Mouse (Mus musculus): ENCODE measurements at regions not wholly inside any gene's neighbourhood (a gene's known extent, or its start where the extent isn't known, plus 50 kb on each side); places are given as distances from the start of the nearest gene placed in this dataset.

DNA sequence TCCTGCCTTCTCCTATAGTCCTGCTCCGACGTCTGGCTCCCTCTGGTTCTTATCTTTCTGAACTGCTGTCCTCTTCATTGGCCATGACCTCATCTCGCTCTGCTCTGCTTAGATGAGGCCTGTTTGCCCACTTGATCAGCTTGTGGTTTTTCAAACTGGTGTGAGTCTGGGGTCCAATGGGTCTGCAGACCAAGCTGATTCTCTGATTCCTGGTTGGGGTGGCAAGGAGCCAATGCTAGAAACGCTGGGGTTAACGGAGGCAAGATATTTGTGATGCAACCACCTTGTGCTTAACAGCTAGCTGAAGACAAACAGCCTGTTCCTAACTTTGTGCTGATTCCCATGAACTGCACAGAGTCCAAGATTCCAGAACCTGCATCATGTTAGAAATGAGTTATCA, 192.0 kb upstream of the Bcl6 start:
- no peak overlapping the region for H3K4me3 ChIP-seq
- no peak for TF ChIP-seq CTCF (conservative IDR thresholded peaks at IDR 0.05)
- DNase-seq (ENCODE audit: low spot score in 2 of 2): no peak

DNA sequence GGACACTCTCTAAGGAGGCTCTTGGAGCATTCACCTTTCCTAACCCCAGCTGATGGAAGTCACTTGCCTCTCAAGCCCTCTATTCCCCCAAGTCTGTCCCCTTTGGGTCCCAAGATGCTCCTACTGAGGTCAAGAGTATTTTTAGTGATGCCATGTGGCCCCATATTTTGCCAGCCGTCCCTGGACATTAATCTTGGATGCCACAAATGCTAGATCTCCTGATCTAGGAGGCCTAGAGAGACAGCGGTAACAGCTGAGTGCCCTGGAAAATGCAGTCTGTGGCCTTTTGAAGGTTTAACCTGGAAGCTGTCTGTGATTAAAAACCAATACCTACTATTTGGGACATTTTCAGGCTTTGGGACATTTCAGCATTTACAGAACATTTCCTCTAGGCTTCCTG, 188.9 kb upstream of the Bcl6 start:
- no peak overlapping the region for H3K4me3 ChIP-seq
- DNase-seq (ENCODE audit: low spot score in 2 of 2): no peak
- no peak for TF ChIP-seq CTCF (conservative IDR thresholded peaks at IDR 0.05)
- H3K27ac ChIP-seq: no peak overlapping the region

More for the DNA sequence above, 192.0 kb upstream of the Bcl6 start:
- no peak overlapping the region for H3K27ac ChIP-seq

DNA sequence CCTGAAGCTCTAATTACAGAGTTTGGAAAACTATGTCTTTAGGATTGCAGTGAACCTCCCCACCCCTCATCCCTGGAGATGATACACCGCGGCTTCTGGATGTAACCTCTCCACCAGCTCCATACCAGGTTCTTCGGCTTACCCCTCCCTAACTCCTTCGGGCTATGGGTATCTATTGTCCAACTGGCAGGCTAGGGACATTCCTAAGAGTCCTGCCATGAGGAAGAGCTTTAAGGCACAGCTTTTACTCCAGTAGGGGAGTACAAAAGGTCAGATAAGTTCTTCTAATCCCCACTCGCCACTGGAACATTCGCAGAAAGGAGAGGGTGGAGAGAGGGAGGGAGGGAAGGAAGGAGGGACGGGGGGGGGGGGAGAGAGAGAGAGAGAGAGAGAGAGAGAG, 188.5 kb upstream of the Bcl6 start:
- H3K4me3 ChIP-seq: no peak overlapping the region
- DNase-seq (ENCODE audit: low spot score in 2 of 2): no peak
- no peak for TF ChIP-seq CTCF (conservative IDR thresholded peaks at IDR 0.05)
- no peak overlapping the region for H3K27ac ChIP-seq

DNA sequence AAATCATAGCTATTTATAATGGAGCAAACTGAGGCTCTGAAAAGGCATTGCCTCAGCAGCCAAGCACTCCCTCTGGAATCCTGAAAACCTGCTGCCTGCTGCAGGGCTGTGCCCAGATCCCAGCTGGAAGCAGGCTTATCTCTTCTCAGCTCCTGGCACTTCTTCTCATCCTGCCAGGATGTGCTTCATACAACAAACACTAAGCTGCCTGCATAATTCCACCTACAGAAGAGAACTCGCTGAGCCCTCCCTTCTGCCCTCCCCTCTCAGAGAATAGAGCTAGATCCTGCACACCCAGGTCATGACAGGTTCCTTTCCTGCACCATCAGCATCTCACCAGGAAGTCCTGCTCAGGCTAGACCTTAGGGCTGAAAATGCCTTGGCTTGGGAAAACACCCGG, 187.4 kb upstream of the Bcl6 start:
- H3K4me3 ChIP-seq: no peak overlapping the region
- no peak for TF ChIP-seq CTCF (conservative IDR thresholded peaks at IDR 0.05)
- peak overlapping the region; percentile 19; the same call in 1 of the 2 replicates for H3K27ac ChIP-seq
- DNase-seq (ENCODE audit: low spot score in 2 of 2): peak; percentile 35 to 63

- no peak for DNase-seq (ENCODE audit: low spot score in 2 of 2)
- no peak for TF ChIP-seq CTCF (conservative IDR thresholded peaks at IDR 0.05)
- peak overlapping the region; percentile 19; the same call in 1 of the 2 replicates for H3K27ac ChIP-seq
- no peak overlapping the region for H3K4me3 ChIP-seq
Measured at GRCm38 (mm10) chr16:24175235-24175760, 186.6 kb upstream of the Bcl6 start.

DNA sequence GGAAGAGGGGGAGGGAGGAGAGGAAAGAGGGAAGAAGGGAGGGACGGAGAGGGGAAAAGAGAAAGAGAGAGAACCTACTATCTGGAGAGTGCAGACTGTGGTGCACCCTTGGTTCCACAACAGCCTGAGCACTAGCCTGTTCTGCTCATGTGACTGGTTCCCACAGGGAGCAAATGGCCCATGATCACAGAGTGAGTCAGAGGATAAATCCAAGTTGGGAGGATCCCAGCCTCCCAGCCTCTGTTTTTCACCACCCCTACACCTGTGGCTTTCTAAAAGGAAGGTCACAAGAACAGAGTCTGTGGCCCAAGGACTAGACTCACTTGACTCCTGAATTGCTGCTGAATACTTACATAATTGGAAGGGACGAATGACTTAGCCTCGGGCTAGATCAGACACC, 185.9 kb upstream of the Bcl6 start:
- Histone ChIP-seq H3K27ac (no peak overlapping the region), H3K4me3 (no peak overlapping the region)
- no peak for TF ChIP-seq CTCF (conservative IDR thresholded peaks at IDR 0.05)
- DNase-seq (ENCODE audit: low spot score in 2 of 2): no peak

DNA sequence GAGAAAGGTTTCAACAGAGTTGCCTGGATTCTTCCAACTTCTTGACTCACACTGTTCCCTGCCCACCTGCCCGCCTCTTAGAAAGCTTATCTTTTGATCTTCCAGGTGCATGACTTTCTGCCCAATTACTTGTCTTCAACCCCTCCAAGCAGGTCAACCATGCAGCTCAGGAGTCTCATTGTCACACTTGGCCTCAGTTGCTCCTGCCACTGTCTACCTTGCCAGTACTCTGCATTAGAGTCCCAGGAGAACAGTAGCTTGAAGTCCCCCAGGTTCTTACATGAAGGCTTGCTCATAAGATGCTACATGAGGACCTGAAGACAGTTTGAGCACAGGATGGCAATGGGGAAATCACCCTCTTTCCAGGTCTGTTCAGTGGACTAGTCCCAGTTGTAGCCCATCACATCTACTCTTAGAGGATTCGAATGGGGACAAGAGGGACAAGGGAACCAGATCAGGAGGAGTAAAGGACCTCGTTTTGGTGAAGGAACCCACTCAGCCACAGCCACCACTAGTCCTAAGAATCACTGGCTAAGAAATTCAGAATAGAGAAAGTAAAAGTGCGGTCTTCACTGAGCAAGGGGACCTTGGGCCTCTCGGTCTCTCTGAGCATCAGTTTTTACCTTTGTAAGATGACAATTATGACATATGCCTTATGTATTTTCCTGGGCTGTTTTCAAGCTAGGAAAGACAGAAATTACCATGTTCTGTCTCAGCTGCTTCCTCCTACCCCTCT, 185.3 kb upstream of the Bcl6 start:
- Histone ChIP-seq H3K27ac (no peak overlapping the region), H3K4me3 (no peak overlapping the region)
- DNase-seq (ENCODE audit: low spot score in 2 of 2): no peak
- TF ChIP-seq CTCF (conservative IDR thresholded peaks at IDR 0.05): no peak

GRCm38 (mm10) chr16:24172653-24173052, 184.0 kb upstream of the Bcl6 start:
- TF ChIP-seq CTCF (conservative IDR thresholded peaks at IDR 0.05): no peak
- DNase-seq (ENCODE audit: low spot score in 2 of 2): no peak
- Histone ChIP-seq H3K27ac (no peak overlapping the region), H3K4me3 (no peak overlapping the region)

DNA sequence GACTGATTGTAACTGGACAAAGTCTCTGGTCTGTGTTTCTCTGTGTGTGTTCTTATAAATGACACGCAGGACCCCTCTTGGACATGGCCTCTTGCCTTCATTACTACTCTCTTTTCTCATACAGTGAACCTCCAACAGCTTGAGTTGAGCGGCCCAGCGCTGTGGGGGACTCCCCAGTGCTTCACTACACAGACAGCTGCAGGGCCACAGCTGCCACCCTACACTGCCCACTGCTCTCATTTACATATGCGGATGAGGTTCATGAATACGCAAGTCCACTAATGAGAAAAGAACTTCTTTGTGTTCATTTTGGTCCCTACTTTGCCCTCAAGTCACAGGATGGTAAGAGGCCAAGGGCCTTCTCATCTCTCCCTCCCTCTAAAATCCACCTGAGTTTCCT, 183.4 kb upstream of the Bcl6 start:
- no peak overlapping the region for H3K27ac ChIP-seq
- H3K4me3 ChIP-seq: no peak overlapping the region
- DNase-seq (ENCODE audit: low spot score in 2 of 2): no peak
- TF ChIP-seq CTCF (conservative IDR thresholded peaks at IDR 0.05): no peak

DNA sequence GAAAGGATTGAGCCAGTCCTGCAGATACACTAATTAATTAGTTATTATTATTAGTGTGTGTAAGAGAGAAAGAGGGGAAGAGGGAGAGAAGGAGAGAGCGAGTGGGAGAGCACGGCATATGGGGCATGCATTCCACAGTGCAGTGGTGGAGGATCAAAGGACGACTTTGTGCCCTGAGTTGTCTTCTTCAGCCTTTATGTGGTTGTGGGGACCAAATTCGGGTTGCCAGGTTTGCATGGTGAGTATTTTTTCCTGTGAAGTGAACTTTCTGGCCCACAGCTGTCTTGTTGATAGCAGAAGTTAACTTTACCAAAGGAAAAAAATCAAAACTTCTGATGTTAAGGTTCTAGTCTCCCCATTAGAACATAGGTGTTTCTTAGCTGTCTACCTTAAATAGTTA, 182.5 kb upstream of the Bcl6 start:
- no peak for TF ChIP-seq CTCF (conservative IDR thresholded peaks at IDR 0.05)
- no peak for DNase-seq (ENCODE audit: low spot score in 2 of 2)
- no peak overlapping the region for H3K4me3 ChIP-seq

GRCm38 (mm10) chr16:24166496-24166895, 177.8 kb upstream of the Bcl6 start:
- TF ChIP-seq CTCF (conservative IDR thresholded peaks at IDR 0.05): no peak
- DNase-seq (ENCODE audit: low spot score in 2 of 2): no peak
- H3K4me3 ChIP-seq: no peak overlapping the region
- H3K27ac ChIP-seq: no peak overlapping the region

More for the DNA sequence above, 182.5 kb upstream of the Bcl6 start:
- H3K27ac ChIP-seq: no peak overlapping the region

DNA sequence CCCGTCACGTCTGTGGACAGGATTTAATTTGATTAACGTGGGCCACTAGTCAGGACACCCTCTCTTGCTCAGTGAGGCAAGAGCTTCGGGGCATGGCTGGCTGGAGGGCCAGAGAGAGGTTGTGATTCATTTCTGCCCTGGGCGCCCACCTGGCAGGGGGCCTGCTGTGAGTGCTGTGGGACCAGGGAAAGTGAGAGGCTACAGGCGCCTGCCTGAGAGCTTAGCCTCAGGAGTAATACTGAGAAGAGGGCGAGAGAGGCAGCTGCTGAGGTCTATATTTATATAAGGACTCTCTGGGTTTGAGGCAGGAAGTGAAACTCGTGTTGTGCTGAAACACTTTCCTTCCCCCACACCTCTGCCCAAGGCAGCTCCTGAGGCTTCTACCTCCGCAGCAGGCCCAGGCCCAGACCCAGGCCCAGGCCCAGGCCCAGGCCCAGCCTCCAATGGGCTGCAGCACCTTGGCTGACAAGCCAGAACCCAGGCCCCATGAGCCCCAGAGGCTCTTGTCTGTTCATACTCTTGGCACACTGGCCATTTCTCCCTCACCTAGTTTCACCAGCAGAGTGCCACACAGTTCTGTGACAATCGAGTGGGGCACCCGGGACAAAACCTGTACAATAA, 176.9 kb upstream of the Bcl6 start:
- no peak for TF ChIP-seq CTCF (conservative IDR thresholded peaks at IDR 0.05)
- Histone ChIP-seq H3K4me3 (no peak overlapping the region), H3K27ac (no peak overlapping the region)
- DNase-seq (ENCODE audit: low spot score in 2 of 2): no peak

DNA sequence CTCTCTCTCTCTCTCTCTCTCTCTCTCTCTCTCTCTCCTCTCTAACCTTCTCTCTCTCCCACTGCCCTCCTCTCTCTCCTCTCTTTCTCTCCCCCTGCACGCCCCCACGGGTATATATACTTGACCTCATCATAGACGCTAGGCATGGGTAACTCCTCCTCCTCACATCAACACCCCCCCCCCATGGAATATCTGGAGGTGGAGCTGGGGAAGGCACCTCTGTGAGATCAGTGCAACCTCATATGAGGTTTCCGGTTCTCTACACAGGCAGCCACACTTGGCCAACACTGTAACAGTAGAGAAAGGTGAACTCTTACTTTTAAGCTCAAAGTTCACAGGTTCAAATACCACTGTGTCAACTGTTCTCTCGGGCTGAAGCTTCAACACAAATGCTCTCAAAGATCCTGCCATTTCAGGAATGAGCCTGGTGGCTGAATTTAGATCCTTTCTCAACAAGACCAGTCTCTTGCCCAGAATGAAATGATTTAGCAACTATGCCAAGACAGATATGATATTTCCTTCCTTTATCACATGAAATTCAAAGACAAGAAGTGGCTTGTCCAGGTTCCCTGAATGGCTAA, 172.1 kb upstream of the Bcl6 start:
- H3K4me3 ChIP-seq: no peak overlapping the region
- H3K27ac ChIP-seq: no peak overlapping the region
- TF ChIP-seq CTCF (conservative IDR thresholded peaks at IDR 0.05): no peak
- DNase-seq (ENCODE audit: low spot score in 2 of 2): no peak

All from layer of hippocampus, adult 2 months (tissue).